Mouse (Mus musculus) heart, embryonic 10.5 days (tissue): Measurements from ENCODE around the gene Fgd3. TPM values are rescaled to one million over a fixed set of nuclear protein-coding genes. Genes with fewer than 3 reads are reported as not detected.

Experiments used
- DNase-seq: peaks from one replicate; pipeline ENCODE4 v3.0.0-alpha.2; 2017; ENCODE audit warnings: low spot score
- H3K27ac ChIP-seq: fragments of 300-500 bp; sonication (generic); 2 replicates; pipeline ENCODE4 v1.5.1; 2016; ENCODE audit warnings: mild to moderate bottlenecking
- H3K27me3 ChIP-seq: fragments of 300-500 bp; sonication (generic); 2 replicates; pipeline ENCODE4 v1.6.1; 2016; ENCODE audit warnings: mild to moderate bottlenecking; ENCODE audit not compliant: poor library complexity, insufficient read depth, severe bottlenecking
- H3K36me3 ChIP-seq: fragments of 300-500 bp; sonication (generic); 2 replicates; pipeline ENCODE4 v1.6.1; 2016; ENCODE audit warnings: mild to moderate bottlenecking, moderate library complexity
- H3K4me1 ChIP-seq: fragments of 300-500 bp; sonication (generic); 2 replicates; pipeline ENCODE4 v1.6.1; 2016; ENCODE audit warnings: mild to moderate bottlenecking
- H3K4me3 ChIP-seq: fragments of 300-500 bp; sonication (generic); 2 replicates; pipeline ENCODE4 v1.5.1; 2016; ENCODE audit warnings: mild to moderate bottlenecking, moderate library complexity
- H3K9me3 ChIP-seq: fragments of 300-500 bp; sonication (generic); 2 replicates; pipeline ENCODE4 v1.6.1; 2016; ENCODE audit warnings: mild to moderate bottlenecking, moderate library complexity
- WGBS: fragments of 180-500 bp; shearing (Covaris S2); methylation state at CpG from one replicate; pipeline ENCODE4 v1.1.7; 2016; 5-methylcytosine and 5-hydroxymethylcytosine counted together
- polyA plus RNA-seq: library from polyadenylated mRNA; unstranded; fragments of >200 nt; fragmentation: Nextera tagmentation; extraction: Ambion mirVana; gene quantifications from 2 replicates; pipeline ENCODE4 v1.2.1, GENCODE M21; 2016

The Fgd3 gene
- polyA plus RNA-seq, 1 experiment from 2014 or later: 0.45 TPM

DNA sequence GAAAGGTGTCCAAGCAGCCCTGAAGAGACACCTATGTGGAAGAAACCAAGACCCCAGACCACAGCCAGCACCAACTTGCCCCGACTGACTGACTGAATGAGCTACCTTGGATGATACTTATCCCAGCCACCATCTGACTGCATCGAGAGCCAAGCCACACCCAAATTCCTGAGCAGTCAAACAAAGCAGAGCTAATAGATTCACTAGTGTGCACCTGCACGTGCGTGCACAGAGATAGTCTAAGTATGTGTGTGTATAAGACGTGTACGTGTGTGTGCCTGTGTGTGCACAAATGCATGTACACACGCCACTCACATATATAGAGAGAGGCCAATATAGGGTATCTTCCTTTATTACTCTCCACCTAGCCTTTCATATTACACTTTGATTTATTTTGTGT is 8.5 kb downstream of the Fgd3 start:
- H3K36me3 ChIP-seq: no peaks in the 10 kb centered on the region
- H3K4me3 ChIP-seq: no peak overlapping the region
- WGBS: 76% methylated on average over 7 of the region's 7 CpGs
- no peaks in the 10 kb centered on the region for H3K9me3 ChIP-seq
- H3K27ac ChIP-seq: no peak overlapping the region
- no peaks in the 10 kb centered on the region for H3K27me3 ChIP-seq
- no peak for DNase-seq
- peaks cover 21% of the 10 kb centered on the region for H3K4me1 ChIP-seq

DNA sequence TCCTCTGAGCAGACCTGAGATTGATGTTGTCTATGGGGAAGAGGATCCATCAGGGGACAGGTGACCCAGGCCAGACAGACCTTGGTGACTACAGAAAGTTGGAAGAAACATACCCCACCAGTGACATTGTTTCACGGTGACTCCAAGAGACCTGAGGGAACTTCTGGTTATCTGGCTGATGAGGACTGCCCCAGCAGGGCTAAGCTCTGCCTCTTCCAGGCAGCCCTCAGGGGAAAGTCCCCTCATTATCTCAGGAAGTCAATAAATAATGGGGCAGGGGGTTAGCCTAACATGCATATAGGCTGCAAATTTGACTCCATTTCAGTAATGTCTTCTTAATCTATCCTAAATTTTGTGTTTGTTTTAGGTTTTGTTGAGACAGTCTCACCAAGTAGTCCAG is 10.6 kb downstream of the Fgd3 start:
- Histone ChIP-seq H3K9me3 (no peaks in the 10 kb centered on the region), H3K36me3 (no peaks in the 10 kb centered on the region), H3K4me3 (no peak overlapping the region), H3K4me1 (peaks cover 27% of the 10 kb centered on the region), H3K27me3 (no peaks in the 10 kb centered on the region), H3K27ac (no peak overlapping the region)
- DNase-seq: no peak
- 80% methylated on average over 1 of the region's 1 CpGs for WGBS

DNA sequence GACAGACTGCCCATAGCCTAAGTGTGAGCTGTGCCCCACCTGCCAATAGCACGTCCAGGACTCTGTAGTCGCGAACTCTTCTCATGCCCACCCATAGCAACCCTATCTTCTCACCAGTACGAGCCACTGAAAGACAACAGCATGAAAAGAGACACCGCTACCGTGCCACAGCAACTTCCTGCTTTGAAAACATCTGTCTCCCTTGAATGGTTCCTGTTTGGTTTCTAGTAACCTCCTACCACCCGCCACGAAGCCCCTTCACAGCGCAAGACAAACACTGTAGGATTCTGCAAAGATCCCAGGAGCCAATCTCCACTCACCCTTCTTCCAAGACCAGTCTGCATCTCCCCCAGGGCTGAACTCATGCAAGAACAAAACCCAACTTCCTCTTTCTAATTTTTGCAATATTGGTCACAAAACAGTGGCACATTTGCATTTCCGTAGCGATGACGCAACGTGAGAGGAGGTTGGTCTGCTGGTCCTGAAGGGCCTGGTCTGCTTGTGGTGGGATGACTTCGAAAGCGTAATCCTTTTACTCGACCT is 11.2 kb downstream of the Fgd3 start:
- Histone ChIP-seq H3K4me1 (peaks cover 27% of the 10 kb centered on the region), H3K27me3 (no peaks in the 10 kb centered on the region), H3K36me3 (no peaks in the 10 kb centered on the region), H3K4me3 (no peak overlapping the region), H3K9me3 (no peaks in the 10 kb centered on the region), H3K27ac (peak overlapping the region; percentile 84; the same call in 1 of the 2 replicates)
- 79% methylated on average over 16 of the region's 16 CpGs for WGBS
- DNase-seq: no peak

GRCm38 (mm10) chr13:49308206-49308605 is 11.9 kb downstream of the Fgd3 start:
- 88% methylated on average over 4 of the region's 4 CpGs for WGBS
- Histone ChIP-seq H3K27me3 (no peaks in the 10 kb centered on the region), H3K9me3 (no peaks in the 10 kb centered on the region), H3K36me3 (no peaks in the 10 kb centered on the region), H3K27ac (peak overlapping the region; percentile 84), H3K4me3 (no peak overlapping the region), H3K4me1 (peaks cover 27% of the 10 kb centered on the region)
- DNase-seq: no peak

DNA sequence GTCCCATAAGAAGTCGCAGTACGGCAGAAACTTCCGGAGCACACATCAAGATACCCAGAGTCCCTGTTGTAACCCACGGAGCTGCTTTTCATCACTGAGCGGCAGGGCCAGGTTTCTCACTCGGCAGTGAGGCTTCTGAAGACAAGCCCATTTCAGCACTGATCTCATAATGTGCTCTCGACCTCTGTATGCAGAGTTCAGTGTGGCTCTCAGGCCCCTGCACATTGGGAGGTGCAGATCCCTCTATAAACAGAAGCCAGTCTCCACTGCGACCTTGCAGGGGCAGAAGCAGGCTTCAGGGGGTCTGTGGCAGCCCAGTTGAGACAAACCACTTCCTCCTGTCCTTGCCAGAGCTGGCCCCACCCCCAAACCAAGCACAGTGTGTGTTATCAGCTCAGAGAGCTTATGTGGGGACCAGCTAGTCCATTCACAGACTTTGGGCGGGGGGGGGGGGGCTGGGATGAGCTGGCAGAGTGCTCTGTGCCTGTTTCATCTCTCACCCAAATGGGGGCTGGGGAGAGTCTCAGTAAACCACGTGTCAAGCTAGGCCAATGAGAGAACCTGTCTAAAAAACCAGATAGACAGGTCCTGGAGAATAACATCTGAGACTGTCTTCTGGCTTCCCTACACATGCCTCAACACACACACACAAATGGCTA is 12.7 kb downstream of the Fgd3 start:
- 6% methylated on average over 10 of the region's 10 CpGs for WGBS
- peak overlapping the region; percentile 84 for H3K27ac ChIP-seq

DNA sequence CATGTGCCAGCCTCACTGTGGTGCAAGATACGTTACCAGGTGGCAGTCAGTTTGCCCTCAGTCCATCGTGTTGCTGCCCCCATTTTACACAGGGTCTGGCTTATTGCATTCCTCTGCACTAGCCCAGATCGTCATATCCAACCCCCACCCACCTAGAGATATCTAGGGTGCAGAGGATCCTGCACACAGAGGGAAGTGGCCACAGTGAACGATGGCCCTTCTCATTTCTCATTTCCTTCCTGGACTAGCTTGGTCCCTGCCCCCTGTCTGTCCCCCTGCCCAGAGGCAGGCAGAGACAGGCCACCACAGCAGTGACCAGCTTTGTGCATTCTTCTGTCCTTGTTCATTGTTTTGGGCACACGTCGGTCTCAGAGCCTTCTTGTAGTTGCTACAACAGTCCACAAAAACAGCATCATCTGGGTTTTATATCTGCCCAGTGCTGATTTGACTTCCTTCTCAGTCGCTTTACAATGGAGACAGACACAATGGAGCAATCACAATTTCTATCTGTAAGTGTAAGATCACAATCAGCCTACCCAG is 13.3 kb downstream of the Fgd3 start:
- peak overlapping the region; percentile 31 for H3K4me3 ChIP-seq
- H3K27me3 ChIP-seq: no peaks in the 10 kb centered on the region
- no peak for DNase-seq
- peak overlapping the region; percentile 84 for H3K27ac ChIP-seq
- no peaks in the 10 kb centered on the region for H3K36me3 ChIP-seq
- WGBS: 37% methylated on average over 7 of the region's 7 CpGs
- peaks cover 27% of the 10 kb centered on the region for H3K4me1 ChIP-seq
- H3K9me3 ChIP-seq: no peaks in the 10 kb centered on the region

More for the DNA sequence above, 12.7 kb downstream of the Fgd3 start:
- peak overlapping the region; percentile 31 for H3K4me3 ChIP-seq
- peak; percentile 94 for DNase-seq
- no peaks in the 10 kb centered on the region for H3K36me3 ChIP-seq
- no peaks in the 10 kb centered on the region for H3K27me3 ChIP-seq
- H3K9me3 ChIP-seq: no peaks in the 10 kb centered on the region
- peaks cover 27% of the 10 kb centered on the region for H3K4me1 ChIP-seq

DNA sequence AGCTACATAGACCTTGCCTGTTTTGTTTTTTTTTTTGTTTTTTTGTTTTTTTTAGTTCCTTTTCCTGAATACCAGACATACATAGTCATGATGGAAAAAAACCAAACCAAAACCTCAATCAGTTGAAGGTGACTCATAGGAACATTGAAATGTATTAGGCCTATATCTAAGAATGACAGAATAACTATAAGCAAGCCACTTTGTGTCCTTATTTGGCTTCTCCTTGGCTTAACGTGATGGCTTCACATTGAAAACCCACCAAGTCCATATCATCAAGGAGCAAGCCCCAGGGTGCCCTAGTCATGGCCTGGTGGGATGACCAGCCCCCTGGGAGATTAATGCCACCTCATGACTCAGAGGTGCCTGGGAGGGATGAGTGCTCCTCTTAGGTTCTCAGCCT is 19.3 kb downstream of the Fgd3 start:
- H3K4me1 ChIP-seq: no peaks in the 10 kb centered on the region; the same call in 1 of the 2 replicates
- no peak overlapping the region for H3K27ac ChIP-seq
- H3K36me3 ChIP-seq: no peaks in the 10 kb centered on the region
- WGBS: 46% methylated on average over 1 of the region's 1 CpGs
- no peaks in the 10 kb centered on the region for H3K9me3 ChIP-seq
- no peaks in the 10 kb centered on the region for H3K27me3 ChIP-seq
- no peak overlapping the region for H3K4me3 ChIP-seq
- no peak for DNase-seq

DNA sequence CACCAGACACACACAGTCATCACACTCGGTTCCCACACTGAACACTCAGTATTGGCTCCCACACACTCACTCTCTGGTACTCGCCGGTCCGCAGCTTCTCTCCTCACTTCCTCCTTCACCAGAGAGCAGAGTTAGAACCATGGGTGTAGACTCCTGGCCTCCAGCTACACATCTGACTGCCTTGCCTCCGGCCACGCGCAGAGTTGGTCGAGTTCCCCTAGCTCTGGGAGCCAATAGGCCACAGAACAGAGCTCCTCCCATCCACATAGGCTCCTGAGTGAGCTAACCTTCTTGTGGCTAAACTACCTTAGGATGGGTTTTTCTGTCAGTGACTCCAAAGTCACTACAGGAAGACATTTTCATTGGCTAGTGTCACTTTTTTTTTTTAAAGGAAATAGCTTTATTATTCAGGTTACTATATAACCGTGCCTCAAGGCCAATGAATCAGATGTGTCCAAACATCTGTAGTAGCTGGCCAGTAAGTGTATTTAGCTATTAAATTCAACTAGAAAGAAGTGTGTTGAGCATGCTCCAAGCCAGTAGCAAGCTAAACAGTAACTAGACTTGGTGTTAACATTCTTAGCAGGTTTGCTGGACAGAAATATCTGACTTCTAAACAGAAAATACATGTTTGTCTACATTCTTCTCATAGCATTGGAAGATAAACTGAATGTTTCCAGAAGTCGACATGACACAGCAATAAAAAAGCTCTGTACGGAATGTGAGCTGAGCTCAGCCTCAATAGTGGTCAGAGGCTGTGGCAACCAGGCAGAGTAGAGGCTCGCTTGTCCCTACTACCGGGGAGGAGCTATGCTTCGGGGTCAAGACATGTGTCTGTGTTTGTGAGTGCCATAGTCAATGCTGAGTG is 21.4 kb downstream of the Fgd3 start:
- WGBS: 75% methylated on average over 14 of the region's 14 CpGs
- Histone ChIP-seq H3K4me3 (no peak overlapping the region), H3K27ac (peak overlapping the region; percentile 19; the same call in 1 of the 2 replicates), H3K27me3 (no peaks in the 10 kb centered on the region), H3K36me3 (no peaks in the 10 kb centered on the region), H3K9me3 (no peaks in the 10 kb centered on the region), H3K4me1 (no peaks in the 10 kb centered on the region; the same call in 1 of the 2 replicates)
- DNase-seq: no peak

GRCm38 (mm10) chr13:49296270-49296669 is 23.8 kb downstream of the Fgd3 start:
- no peaks in the 10 kb centered on the region for H3K9me3 ChIP-seq
- H3K27me3 ChIP-seq: no peaks in the 10 kb centered on the region
- H3K4me1 ChIP-seq: no peaks in the 10 kb centered on the region; the same call in 1 of the 2 replicates
- H3K27ac ChIP-seq: no peak overlapping the region
- 84% methylated on average over 7 of the region's 7 CpGs for WGBS
- DNase-seq: no peak
- H3K36me3 ChIP-seq: no peaks in the 10 kb centered on the region
- no peak overlapping the region for H3K4me3 ChIP-seq

- Histone ChIP-seq H3K27ac (no peak overlapping the region), H3K4me1 (peaks cover 3% of the 10 kb centered on the region; the same call in 1 of the 2 replicates), H3K9me3 (no peaks in the 10 kb centered on the region), H3K27me3 (no peaks in the 10 kb centered on the region), H3K4me3 (no peak overlapping the region), H3K36me3 (no peaks in the 10 kb centered on the region)
- DNase-seq: no peak
- WGBS: 72% methylated on average over 9 of the region's 9 CpGs
These were observed 26.0 kb downstream of the Fgd3 start for GRCm38 (mm10) chr13:49294108-49294507.

- H3K4me1 ChIP-seq: 0 out of 2 replicates have a peak, but pooled peaks cover 3% of the 10 kb centered on the region
- H3K4me3 ChIP-seq: no peak overlapping the region
- no peak for DNase-seq
- no peaks in the 10 kb centered on the region for H3K9me3 ChIP-seq
- 87% methylated on average over 6 of the region's 6 CpGs for WGBS
- H3K36me3 ChIP-seq: no peaks in the 10 kb centered on the region
- H3K27me3 ChIP-seq: no peaks in the 10 kb centered on the region
- no peak overlapping the region for H3K27ac ChIP-seq
These were observed 28.2 kb downstream of the Fgd3 start for GRCm38 (mm10) chr13:49291949-49292348.

DNA sequence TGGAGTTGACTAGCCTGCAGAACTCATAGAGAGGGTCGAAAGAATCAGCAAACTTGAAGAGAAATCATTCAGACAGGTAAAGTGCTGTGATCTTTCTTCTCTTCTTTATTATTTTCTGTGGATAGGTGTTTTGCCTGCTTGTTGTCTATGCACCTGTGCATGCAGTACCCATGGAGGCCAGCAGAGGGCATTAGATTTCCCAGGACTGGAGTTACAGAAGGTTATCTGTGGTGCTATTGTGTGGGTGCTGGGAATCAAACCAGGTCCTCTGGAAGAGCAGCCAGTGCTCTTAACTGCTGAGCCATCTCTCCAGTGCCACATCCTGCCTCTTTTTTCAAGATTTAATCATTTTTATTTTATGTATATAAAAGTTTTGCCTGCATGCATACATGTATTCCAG is 28.7 kb downstream of the Fgd3 start:
- 45% methylated on average over 1 of the region's 1 CpGs for WGBS
- Histone ChIP-seq H3K27me3 (no peaks in the 10 kb centered on the region), H3K9me3 (no peaks in the 10 kb centered on the region), H3K36me3 (no peaks in the 10 kb centered on the region), H3K4me3 (no peak overlapping the region), H3K4me1 (0 out of 2 replicates have a peak, but pooled peaks cover 3% of the 10 kb centered on the region), H3K27ac (no peak overlapping the region)
- DNase-seq: no peak

DNA sequence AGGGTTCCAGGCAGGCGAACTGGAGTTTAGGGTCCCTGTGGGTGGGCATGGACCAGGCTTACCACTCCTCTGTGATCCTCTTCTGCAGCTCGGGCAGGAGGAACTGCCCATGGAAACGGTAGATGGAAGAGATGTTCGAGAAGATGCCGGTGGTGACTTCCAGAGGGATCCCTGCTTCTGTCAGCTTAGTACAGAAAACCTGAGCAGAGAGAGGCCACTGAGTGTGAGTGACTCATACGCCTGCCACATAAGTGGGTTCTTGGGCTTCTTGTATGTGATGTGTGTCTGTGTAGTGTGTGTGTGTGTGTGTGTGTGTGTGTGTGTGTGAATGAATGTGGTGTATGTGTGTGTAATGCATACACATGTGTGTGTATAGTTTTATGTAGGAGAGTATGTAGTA is 32.9 kb downstream of the Fgd3 start:
- no peak for DNase-seq
- 0 out of 2 replicates have a peak, but pooled peaks cover 3% of the 10 kb centered on the region for H3K36me3 ChIP-seq
- no peaks in the 10 kb centered on the region for H3K9me3 ChIP-seq
- peaks cover 7% of the 10 kb centered on the region; the same call in 1 of the 2 replicates for H3K4me1 ChIP-seq
- H3K4me3 ChIP-seq: no peak overlapping the region
- H3K27me3 ChIP-seq: no peaks in the 10 kb centered on the region
- 84% methylated on average over 6 of the region's 6 CpGs for WGBS
- no peak overlapping the region for H3K27ac ChIP-seq
